Mouse (Mus musculus) cortical plate, adult 2 months (tissue): ENCODE data around the gene Brd4. TPM values are rescaled to one million over a fixed set of nuclear protein-coding genes. Genes with fewer than 3 reads are reported as not detected.

Experiments
- H3K27ac ChIP-seq: fragments of 200-500 bp; 2 replicates; pipeline ENCODE4 v1.5.1; 2012; ENCODE audit warnings: low read length, control low read depth, inconsistent platforms; ENCODE audit not compliant: insufficient read depth
- H3K4me1 ChIP-seq: fragments of 200-500 bp; 2 replicates; pipeline ENCODE4 v1.6.1; 2011; ENCODE audit warnings: low read length; ENCODE audit not compliant: control insufficient read depth, insufficient read depth
- H3K4me3 ChIP-seq: fragments of 200-500 bp; 2 replicates; pipeline ENCODE4 v1.5.1; 2011; ENCODE audit warnings: mild to moderate bottlenecking, low read length, control low read depth; ENCODE audit not compliant: insufficient read depth
- CTCF ChIP-seq: fragments of 200-500 bp; IDR thresholded peaks from 2 replicates; pipeline ENCODE4 v1.5.1; 2011; ENCODE audit warnings: mild to moderate bottlenecking, control low read depth, low read length; ENCODE audit not compliant: insufficient read depth; ENCODE audit errors: extremely low read depth
- POLR2A ChIP-seq: fragments of 200-500 bp; IDR thresholded peaks from 2 replicates; pipeline ENCODE4 v1.6.1; 2011; ENCODE audit warnings: mild to moderate bottlenecking, low read length, control low read depth; ENCODE audit not compliant: insufficient read depth; ENCODE audit errors: extremely low read depth
- polyA plus RNA-seq: library from polyadenylated mRNA; depleted of rRNA; stranded (reverse); fragments of >200 nt; gene quantifications from 2 replicates; pipeline ENCODE4 v1.2.3, GENCODE M21; 2012

Gene Brd4
- polyA plus RNA-seq, 1 experiment = 43.5 TPM

- H3K27ac ChIP-seq = no peak overlapping the region
- H3K4me3 ChIP-seq = no peak overlapping the region
- H3K4me1 ChIP-seq = peaks cover 12% of the 10 kb centered on the region; the same call in 1 of the 2 replicates
- TF ChIP-seq POLR2A = no peak
- TF ChIP-seq CTCF = no peak
These were observed 20.9 kb downstream of the Brd4 start for GRCm38 (mm10) chr17:32263672-32264071.

DNA sequence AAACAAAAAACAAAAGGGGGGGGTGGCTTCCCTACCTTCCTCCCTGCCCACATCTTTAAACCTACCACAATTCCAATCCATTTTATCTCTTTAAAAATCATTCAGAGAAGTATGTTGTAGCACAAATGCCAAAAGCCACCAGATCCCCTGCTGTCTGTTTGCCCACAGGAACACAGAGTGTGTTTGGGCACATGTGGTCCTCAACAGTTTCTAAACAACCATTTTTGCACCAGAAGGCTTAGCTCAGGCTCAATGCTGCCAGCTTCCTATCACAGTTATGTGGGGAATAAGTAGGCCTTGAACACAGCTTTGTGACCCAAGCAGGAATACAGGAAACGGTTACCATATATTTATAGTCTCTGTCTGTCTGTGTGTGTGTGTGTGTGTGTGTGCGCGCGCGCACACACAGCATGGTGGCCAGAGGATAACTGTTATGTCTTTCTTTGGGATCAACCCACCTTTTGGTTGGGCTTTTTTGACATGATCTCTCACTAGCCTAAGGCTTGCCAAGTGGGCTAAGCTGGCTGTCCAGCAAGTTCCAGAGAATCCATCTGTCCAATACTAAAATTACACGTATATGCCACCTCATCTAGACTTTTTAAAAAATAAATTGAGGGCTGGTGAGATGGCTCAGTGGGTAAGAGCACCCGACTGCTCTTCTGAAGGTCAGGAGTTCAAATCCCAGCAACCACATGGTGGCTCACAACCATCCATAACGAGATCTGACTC lies 21.5 kb downstream of the Brd4 start:
- Histone ChIP-seq H3K4me1 (peaks cover 11% of the 10 kb centered on the region; the same call in 1 of the 2 replicates), H3K27ac (no peak overlapping the region), H3K4me3 (no peak overlapping the region)
- TF ChIP-seq POLR2A (no peak), CTCF (no peak)

DNA sequence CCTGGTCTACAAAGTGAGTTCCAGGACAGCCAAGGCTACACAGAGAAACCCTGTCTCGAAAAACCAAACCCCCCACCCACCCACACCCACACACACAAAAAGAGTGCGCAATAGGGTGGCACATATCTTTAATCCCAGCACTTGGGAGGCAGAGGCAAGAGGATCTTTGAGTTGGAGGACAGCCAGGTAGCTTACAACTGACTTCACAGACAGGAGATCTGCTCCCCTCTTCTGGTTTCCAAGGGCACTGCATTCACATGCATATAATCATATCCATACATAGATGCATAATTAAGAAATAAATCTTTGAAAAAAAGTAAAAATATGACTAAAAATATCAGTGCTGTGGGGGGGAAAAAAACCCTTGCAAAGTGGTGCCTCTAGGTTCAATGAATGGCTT lies 25.7 kb downstream of the Brd4 start:
- H3K4me1 ChIP-seq = peaks cover 14% of the 10 kb centered on the region; the same call in 1 of the 2 replicates
- no peak overlapping the region for H3K4me3 ChIP-seq
- H3K27ac ChIP-seq = no peak overlapping the region
- TF ChIP-seq CTCF (no peak), POLR2A (no peak)

DNA sequence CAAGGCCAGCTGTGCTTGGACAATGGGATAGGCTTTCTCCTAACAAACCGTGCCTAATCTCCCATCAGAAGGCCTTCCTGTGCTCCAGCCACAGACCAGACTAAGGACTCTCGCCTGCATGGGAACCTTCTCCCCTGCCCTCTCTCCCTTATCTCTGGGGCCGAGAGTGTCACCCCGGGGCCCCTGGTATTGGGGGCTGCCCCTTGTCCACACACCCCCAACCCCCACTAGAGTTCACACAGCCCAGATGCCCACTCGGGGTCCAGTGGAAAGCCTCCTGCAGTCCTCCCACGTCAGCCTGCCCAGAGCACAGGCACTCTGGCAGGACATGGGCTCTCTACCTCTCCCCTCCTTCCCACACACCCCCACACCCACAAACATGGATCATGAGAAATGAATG lies 26.6 kb downstream of the Brd4 start:
- Histone ChIP-seq H3K4me1 (peaks cover 10% of the 10 kb centered on the region; the same call in 1 of the 2 replicates), H3K27ac (no peak overlapping the region), H3K4me3 (no peak overlapping the region)
- TF ChIP-seq POLR2A = no peak
- TF ChIP-seq CTCF = no peak

- H3K4me3 ChIP-seq = no peak overlapping the region
- H3K27ac ChIP-seq = no peak overlapping the region
- H3K4me1 ChIP-seq = peaks cover 8% of the 10 kb centered on the region; the same call in 1 of the 2 replicates
- TF ChIP-seq CTCF = no peak
- no peak for TF ChIP-seq POLR2A
These were observed 27.1 kb downstream of the Brd4 start for GRCm38 (mm10) chr17:32257452-32257851.

GRCm38 (mm10) chr17:32256896-32257295 lies 27.6 kb downstream of the Brd4 start:
- no peak overlapping the region for H3K4me3 ChIP-seq
- H3K4me1 ChIP-seq = peaks cover 8% of the 10 kb centered on the region; the same call in 1 of the 2 replicates
- no peak for TF ChIP-seq POLR2A
- TF ChIP-seq CTCF = no peak
- H3K27ac ChIP-seq = no peak overlapping the region

- H3K4me1 ChIP-seq = peaks cover 6% of the 10 kb centered on the region; the same call in 1 of the 2 replicates
- no peak overlapping the region for H3K4me3 ChIP-seq
- H3K27ac ChIP-seq = no peak overlapping the region
- TF ChIP-seq CTCF = no peak
- no peak for TF ChIP-seq POLR2A
These were observed 31.3 kb downstream of the Brd4 start for GRCm38 (mm10) chr17:32253261-32253660.

DNA sequence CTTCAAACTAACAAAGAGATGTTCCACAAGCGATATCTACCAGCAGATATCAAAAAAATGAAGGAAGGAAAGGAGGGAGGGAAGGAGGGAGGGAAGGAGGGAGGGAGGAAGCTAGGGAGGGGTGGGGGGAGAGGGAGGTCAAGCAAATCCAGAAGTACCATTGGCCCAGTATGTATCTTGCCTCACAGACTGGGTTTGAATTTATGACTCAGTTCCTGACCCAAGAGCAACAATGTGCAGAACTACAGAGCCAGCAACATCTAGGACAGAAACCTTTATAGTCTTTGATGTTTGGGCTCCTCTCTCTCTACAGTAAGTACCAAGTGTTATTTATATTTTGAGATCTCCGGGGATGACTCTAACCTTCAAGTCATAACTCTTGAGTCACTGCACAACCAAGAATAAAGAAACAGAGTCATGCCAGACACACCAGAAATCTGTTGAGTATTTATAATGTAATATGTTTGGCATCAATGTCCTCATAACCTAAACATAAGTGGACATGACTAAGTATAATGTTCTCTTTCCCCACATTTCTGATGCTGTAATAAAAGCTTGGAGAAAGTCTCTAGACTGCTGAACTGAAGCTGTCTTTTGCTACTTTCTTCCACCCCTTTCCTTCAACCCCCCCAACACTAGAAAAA lies 32.6 kb downstream of the Brd4 start:
- no peak for TF ChIP-seq CTCF
- no peak for TF ChIP-seq POLR2A
- H3K4me1 ChIP-seq = peaks cover 4% of the 10 kb centered on the region; the same call in 1 of the 2 replicates
- no peak overlapping the region for H3K4me3 ChIP-seq
- H3K27ac ChIP-seq = no peak overlapping the region

DNA sequence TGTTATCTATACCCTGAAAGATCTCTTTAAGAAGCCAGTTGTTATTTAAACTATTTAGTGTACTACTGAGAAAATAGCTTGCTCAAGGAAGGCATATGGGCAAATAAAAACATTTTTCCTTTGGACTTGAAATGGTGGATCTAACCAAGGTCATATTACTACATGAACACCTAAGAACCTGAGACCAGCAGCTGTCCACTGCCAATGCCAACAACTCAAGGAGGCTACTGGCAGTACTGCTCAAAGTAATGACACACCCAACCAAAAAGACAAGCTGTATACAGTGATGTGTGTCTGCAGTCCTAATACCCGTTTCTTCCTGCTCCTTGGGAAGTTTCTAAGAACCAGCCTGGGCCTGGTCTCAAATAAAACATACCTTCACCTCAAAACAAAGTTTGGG lies 34.5 kb downstream of the Brd4 start:
- TF ChIP-seq POLR2A = no peak
- no peak for TF ChIP-seq CTCF
- H3K27ac ChIP-seq = no peak overlapping the region
- H3K4me1 ChIP-seq = peaks cover 3% of the 10 kb centered on the region; the same call in 1 of the 2 replicates
- no peak overlapping the region for H3K4me3 ChIP-seq

DNA sequence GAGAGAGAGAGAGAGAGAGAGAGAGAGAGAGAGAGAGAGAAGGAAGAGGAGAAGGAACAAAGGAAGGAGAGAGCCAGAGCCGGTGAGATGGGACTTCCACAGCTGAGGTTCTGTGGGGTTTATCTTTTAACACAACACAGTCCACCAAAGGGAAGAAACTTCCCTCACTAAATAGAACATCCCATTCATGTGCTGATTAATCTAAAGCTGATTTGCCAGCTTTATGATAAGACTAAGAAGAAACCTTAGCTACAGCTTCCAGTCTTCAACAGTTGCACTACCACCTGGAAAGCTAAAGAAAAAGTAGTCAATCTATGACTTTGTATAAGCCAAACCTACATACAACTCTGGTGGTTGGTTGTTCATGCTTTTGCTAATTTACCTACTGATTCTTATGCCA lies 36.3 kb downstream of the Brd4 start:
- Histone ChIP-seq H3K4me3 (no peak overlapping the region), H3K27ac (no peak overlapping the region), H3K4me1 (peaks cover 3% of the 10 kb centered on the region; the same call in 1 of the 2 replicates)
- TF ChIP-seq POLR2A = no peak
- TF ChIP-seq CTCF = no peak
